Mouse (Mus musculus): ENCODE results near the gene Olfr531. TPM values are rescaled to one million over a fixed set of nuclear protein-coding genes. Genes with fewer than 3 reads are reported as not detected.

Gene Olfr531
- polyA plus RNA-seq (2012; ENCODE audit: low replicate concordance), result not detected in 2 replicates

GRCm38 (mm10) chr7:140402818-140403217 is at the start of gene Olfr531:
TSS of gene Olfr531 (minus strand) at chr7:140402918.

GRCm38 (mm10) chr7:140421539-140421938 is 18.8 kb upstream of the Olfr531 start, which contains the start of gene Olfr532:
TSS of gene Olfr532 (minus strand) at chr7:140421639.

GRCm38 (mm10) chr7:140376231-140376630 is 26.5 kb downstream of the Olfr531 start, which contains the start of gene Olfr530:
TSS of gene Olfr530 (minus strand) at chr7:140376331.

GRCm38 (mm10) chr7:140361571-140361970 is 41.1 kb downstream of the Olfr531 start, which contains the start of gene Olfr60:
TSS of gene Olfr60 (minus strand) at chr7:140361671.

Other genes starting within 250 kb of the Olfr531 start
- not detected in 2 replicates for gene Sprn, start 248.0 kb downstream of the Olfr531 start, polyA plus RNA-seq (2012; ENCODE audit: low replicate concordance)
- not detected in 2 replicates for gene Olfr522, start 238.2 kb downstream of the Olfr531 start, polyA plus RNA-seq (2012; ENCODE audit: low replicate concordance)
- not detected in 2 replicates for gene Olfr523, start 229.7 kb downstream of the Olfr531 start, polyA plus RNA-seq (2012; ENCODE audit: low replicate concordance)
- not detected in 2 replicates for gene Olfr524, start 197.0 kb downstream of the Olfr531 start, polyA plus RNA-seq (2012; ENCODE audit: low replicate concordance)
- gene Cd163l1, start 184.7 kb downstream of the Olfr531 start, polyA plus RNA-seq (2012; ENCODE audit: low replicate concordance), result 0.23 and 0.56 TPM in 2 replicates
- gene 5830411N06Rik, start 155.6 kb downstream of the Olfr531 start, polyA plus RNA-seq (2012; ENCODE audit: low replicate concordance), result 0.38 and 0.60 TPM in 2 replicates
- not detected in 2 replicates for gene Olfr525, start 82.1 kb downstream of the Olfr531 start, polyA plus RNA-seq (2012; ENCODE audit: low replicate concordance)
- gene Olfr527, start 68.9 kb downstream of the Olfr531 start, polyA plus RNA-seq (2012; ENCODE audit: low replicate concordance), result not detected in 2 replicates
- gene Olfr60, start 41.2 kb downstream of the Olfr531 start, polyA plus RNA-seq (2012; ENCODE audit: low replicate concordance), result 0.21 TPM in 1 of 2 replicates, not detected in the other
- gene Olfr530, start 26.6 kb downstream of the Olfr531 start, polyA plus RNA-seq (2012; ENCODE audit: low replicate concordance), result not detected in 2 replicates
- gene Olfr532, start 18.7 kb upstream of the Olfr531 start, polyA plus RNA-seq (2012; ENCODE audit: low replicate concordance), result not detected in 2 replicates
- not detected in 2 replicates for gene Olfr533, start 60.5 kb upstream of the Olfr531 start, polyA plus RNA-seq (2012; ENCODE audit: low replicate concordance)
- gene Olfr535, start 81.3 kb upstream of the Olfr531 start, polyA plus RNA-seq (2012; ENCODE audit: low replicate concordance), result not detected in 2 replicates
- not detected in 2 replicates for gene Olfr536, start 104.5 kb upstream of the Olfr531 start, polyA plus RNA-seq (2012; ENCODE audit: low replicate concordance)
- not detected in 2 replicates for gene Olfr538, start 165.0 kb upstream of the Olfr531 start, polyA plus RNA-seq (2012; ENCODE audit: low replicate concordance)
- not detected in 2 replicates for gene Olfr46, start 198.4 kb upstream of the Olfr531 start, polyA plus RNA-seq (2012; ENCODE audit: low replicate concordance)
- not detected in 2 replicates for gene Olfr61, start 226.1 kb upstream of the Olfr531 start, polyA plus RNA-seq (2012; ENCODE audit: low replicate concordance)
- gene Olfr53, start 243.5 kb upstream of the Olfr531 start, polyA plus RNA-seq (2012; ENCODE audit: low replicate concordance), result not detected in 2 replicates